Mouse (Mus musculus): ENCODE measurements around the gene Ndufs3.
"Not testable (repeated sequence)": the region's sequence is repeated elsewhere in the genome, so short reads cannot be mapped to it uniquely, and the experiment has no call there.

The Ndufs3 gene

GRCm38 (mm10) chr2:90906721-90907120, 2.1 kb upstream of the Ndufs3 start:
- DNase-seq (ENCODE audit: low spot score) = no peak

DNA sequence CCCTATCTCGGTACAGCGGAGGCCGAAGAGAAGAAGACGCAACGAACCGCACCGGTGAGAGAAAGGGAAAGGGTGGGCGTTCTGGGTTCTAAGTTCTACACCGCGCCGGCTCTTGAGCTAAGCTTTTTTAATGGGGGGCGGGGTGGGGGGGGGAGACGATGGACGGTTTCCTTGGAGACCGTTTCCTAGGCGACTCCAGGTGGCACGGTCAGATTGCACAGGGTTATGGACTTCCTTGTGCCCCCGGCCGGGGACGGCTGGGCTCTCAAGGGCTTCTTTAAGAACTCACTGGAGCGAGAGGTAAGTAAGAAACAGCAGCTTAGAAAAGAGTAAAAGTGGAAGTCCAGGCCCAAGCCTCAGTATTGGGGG, 213 bp upstream of the Ndufs3 start:
- no peak for DNase-seq (ENCODE audit: low spot score)

GRCm38 (mm10) chr2:90903398-90903797, 1.2 kb downstream of the Ndufs3 start:
- no peak for DNase-seq (ENCODE audit: low spot score)

DNA sequence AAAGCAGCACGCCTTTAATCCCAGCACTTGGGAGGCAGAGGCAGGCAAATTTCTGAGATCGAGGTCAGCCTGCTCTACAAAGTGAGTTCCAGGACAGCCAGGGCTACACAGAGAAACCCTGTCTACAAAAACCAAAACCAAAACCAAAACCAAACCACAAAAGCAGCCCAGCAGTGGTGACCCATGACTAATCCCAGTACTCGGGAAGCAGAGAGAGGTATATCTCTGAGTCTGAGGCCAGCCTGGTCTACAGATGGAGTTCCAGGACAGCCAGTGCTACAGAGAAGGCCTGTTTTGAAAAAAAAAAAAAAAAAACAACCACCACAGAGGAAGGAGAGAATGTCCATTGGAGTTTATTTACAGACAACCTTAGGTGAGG, 10.3 kb downstream of the Ndufs3 start:
- not testable (repeated sequence) for DNase-seq (ENCODE audit: low spot score)

GRCm38 (mm10) chr2:90893673-90894298, 10.8 kb downstream of the Ndufs3 start:
- DNase-seq (ENCODE audit: low spot score) = no peak

DNA sequence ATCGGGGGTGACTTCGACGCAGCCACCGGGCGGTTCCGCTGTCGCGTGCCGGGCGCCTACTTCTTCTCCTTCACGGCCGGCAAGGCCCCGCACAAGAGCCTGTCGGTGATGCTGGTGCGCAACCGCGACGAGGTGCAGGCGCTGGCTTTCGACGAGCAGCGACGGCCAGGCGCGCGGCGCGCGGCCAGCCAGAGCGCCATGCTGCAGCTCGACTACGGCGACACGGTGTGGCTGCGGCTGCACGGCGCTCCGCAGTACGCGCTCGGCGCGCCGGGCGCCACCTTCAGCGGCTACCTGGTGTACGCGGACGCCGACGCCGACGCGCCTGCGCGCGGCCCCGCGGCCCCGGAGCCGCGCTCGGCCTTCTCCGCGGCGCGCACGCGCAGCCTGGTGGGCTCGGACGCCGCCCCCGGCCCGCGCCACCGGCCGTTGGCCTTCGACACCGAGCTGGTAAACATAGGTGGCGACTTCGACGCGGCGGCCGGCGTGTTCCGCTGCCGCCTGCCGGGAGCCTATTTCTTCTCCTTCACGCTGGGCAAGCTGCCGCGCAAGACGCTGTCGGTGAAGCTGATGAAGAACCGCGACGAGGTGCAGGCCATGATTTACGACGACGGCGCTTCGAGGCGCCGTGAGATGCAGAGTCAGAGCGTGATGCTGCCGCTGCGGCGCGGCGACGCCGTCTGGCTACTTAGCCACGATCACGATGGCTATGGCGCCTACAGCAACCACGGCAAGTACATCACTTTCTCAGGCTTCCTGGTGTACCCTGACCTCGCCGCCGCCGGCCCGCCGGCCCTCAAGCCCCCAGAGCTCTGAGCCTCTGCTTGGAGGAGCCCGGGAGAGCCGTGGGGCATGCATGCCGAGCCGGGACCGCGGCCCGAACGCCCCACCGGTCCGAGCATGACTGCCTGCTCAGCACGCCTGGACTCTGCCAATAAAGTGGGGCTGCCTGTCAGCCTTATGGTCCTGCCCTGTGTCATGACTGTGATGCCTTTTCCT, 14.8 kb downstream of the Ndufs3 start:
- peak; percentile 66 for DNase-seq (ENCODE audit: low spot score)

DNA sequence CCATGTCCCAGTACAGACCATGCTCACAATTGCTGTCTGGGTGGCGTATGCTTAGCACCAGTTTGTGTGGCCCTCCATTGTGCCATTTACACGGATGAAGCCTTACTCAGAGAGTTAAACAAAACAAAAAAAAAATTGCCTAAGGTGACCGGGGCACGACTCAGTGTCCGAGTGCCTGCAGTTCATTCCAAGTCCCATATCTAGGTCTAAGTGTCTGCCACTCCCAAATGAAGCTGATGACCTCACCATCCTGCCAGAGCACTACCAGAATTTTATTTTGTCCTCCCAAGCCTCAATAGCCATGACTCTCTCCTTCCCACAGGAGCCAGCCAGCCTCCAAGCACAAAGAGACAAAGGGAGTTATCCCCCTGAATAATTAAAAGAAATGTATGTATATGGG, 17.0 kb downstream of the Ndufs3 start:
- no peak for DNase-seq (ENCODE audit: low spot score)

DNA sequence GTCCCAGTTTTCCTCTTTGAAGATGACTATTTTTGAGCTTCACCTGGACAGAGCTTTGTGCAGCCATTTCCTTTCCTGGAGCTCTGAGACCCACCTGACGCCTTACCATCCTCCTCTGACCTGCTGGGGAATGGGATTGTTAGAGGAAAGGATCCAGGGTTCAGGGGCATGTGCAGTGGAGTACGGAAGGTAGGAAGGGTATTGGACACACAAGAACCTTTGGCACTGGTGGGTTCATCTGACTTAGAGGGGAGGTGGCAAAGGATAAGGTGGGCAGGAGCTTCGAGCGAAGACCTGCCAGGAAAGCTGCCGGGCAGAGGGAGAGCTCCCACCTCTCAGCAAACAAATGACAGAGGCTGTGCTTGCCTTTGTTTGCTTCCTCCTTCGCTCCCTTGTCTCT, 18.2 kb downstream of the Ndufs3 start:
- DNase-seq (ENCODE audit: low spot score) = no peak

- DNase-seq (ENCODE audit: low spot score) = peak; percentile 55
Measured at GRCm38 (mm10) chr2:90885218-90886041, 19.2 kb downstream of the Ndufs3 start, which contains the start of gene C1qtnf4. Gene C1qtnf4, plus strand, starts transcription at chr2:90885860.

DNA sequence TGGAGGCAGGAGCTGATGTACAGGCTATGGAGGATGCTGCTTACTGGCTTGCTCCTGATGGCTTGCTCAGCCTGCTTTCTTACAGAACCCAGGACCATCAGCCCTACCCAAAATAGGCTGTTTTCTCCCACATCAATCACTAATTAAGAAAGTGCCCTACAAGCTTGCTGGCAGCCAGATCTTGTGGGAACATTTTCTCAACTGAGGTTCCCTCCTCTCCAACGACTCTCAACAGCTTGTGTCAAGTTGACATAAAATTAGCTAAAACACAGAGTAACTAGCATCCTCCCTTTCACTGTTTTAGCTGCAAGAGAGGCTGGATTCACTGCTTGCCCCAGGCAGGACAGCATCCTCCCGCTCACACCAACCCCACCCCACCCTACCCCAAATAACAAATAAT, 22.8 kb downstream of the Ndufs3 start:
- no peak for DNase-seq (ENCODE audit: low spot score)

DNA sequence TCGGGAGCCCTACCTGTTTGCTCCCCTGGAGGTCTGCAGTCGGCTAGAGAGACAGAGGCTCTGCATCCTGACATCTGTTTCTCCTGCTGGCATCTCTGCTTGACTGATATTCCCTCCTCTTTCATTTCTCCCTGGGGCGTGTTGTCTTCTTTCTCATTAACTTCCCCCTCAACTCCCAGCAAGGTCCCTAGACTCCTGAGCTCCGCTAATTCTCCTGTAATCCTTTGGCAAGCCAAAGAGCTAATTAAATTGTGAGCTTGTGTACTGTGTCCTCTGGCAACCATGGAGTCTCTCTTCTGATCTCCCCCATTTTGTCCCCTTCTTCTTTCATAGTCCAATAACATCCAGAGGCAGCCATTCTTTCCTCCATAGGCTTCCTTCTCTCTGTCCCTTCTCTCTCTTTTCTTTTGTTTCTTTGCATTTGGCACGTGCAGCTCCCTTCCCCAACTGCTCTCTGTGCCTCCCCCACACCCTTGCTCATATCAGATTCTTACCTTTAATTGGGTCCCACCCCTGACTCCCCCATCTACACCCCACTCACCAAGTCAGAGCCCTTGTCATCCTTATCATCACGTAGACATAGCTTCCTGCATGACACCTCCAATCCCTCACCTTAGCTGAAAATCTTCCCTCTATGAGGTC, 24.4 kb downstream of the Ndufs3 start:
- DNase-seq (ENCODE audit: low spot score) = no peak

- DNase-seq (ENCODE audit: low spot score) = no peak
Measured at GRCm38 (mm10) chr2:90879419-90879818, 25.2 kb downstream of the Ndufs3 start.

GRCm38 (mm10) chr2:90877584-90878259, 26.9 kb downstream of the Ndufs3 start:
- DNase-seq (ENCODE audit: low spot score) = no peak

DNA sequence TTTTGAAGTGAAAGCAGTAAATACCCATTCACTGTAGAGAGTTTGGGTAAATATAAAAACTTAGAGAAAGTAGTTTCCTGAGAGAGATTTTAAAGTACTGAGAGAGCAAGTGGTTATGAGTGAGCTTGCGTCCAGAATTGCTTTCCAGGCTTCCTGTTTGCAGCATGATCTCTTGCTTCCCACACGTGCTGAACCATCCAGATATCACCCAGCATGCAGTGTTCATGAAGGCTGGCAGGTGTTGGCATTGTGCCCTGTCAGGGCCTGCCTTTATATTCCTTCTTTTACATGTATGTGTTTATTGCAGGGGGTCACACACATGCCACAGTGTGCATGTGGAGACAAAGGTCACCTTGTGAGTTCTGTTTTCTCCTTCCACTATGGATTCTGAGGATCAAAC, 29.4 kb downstream of the Ndufs3 start:
- no peak for DNase-seq (ENCODE audit: low spot score)

DNA sequence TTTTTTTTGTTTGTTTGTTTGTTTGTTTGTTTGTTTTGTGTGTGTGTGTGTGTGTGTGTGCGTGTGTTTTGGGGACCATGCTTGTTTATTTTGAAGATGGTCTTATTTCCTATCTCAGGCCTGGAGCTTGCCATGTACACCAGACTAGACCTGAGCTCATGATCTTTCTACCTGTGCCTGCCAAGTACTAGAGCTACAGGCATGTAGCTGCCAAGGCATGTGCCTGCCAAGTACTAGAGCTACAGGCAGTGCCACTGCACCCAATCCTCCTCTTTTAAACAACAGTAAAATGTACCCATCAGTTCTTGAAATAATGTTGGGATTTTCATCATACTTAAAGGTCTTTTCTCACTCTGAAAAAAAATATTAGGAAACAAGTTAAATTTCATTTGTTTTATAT, 30.6 kb downstream of the Ndufs3 start:
- DNase-seq (ENCODE audit: low spot score) = no peak

- DNase-seq (ENCODE audit: low spot score) = no peak
Measured at GRCm38 (mm10) chr2:90871180-90871961, 33.3 kb downstream of the Ndufs3 start.

GRCm38 (mm10) chr2:90870136-90870601, 34.5 kb downstream of the Ndufs3 start:
- no peak for DNase-seq (ENCODE audit: low spot score)

GRCm38 (mm10) chr2:90866524-90866923, 38.1 kb downstream of the Ndufs3 start:
- DNase-seq (ENCODE audit: low spot score) = peak; percentile 93

- no peak for DNase-seq (ENCODE audit: low spot score)
Measured at GRCm38 (mm10) chr2:90864184-90864583, 40.4 kb downstream of the Ndufs3 start.

- DNase-seq (ENCODE audit: low spot score) = no peak
Measured at GRCm38 (mm10) chr2:90861486-90861885, 43.1 kb downstream of the Ndufs3 start.
